Mouse (Mus musculus) forebrain, embryonic 14.5 days (tissue): Measurements from ENCODE around the gene Adamts16. TPM values are rescaled to one million over a fixed set of nuclear protein-coding genes. Genes with fewer than 3 reads are reported as not detected.

Experiments
- ATAC-seq: fragments of 200-750 bp; cut with Nextera tagmentation; 2 replicates; pipeline ENCODE4 v1.8.0; 2017; ENCODE audit warnings: mild to moderate bottlenecking, moderate library complexity
- DNase-seq: peaks from one replicate; pipeline ENCODE4 v3.0.0-alpha.2; 2015; ENCODE audit warnings: low spot score
- H3K27ac ChIP-seq: fragments of 300-500 bp; sonication (generic); 2 replicates; pipeline ENCODE4 v1.5.1; 2014; ENCODE audit warnings: low read depth, mild to moderate bottlenecking, control low read depth, low read length, moderate library complexity
- H3K27me3 ChIP-seq: fragments of 300-500 bp; sonication (generic); replicated peaks from 2 replicates; pipeline ENCODE4 v1.6.1; 2014; ENCODE audit warnings: low read length, control low read depth, mixed read lengths; ENCODE audit not compliant: control insufficient read depth, insufficient read depth
- H3K36me3 ChIP-seq: fragments of 300-500 bp; sonication (generic); 2 replicates; pipeline ENCODE4 v1.6.1; 2014; ENCODE audit warnings: low read length, control low read depth; ENCODE audit not compliant: control insufficient read depth, insufficient read depth
- H3K4me1 ChIP-seq: fragments of 300-500 bp; sonication (generic); 2 replicates; pipeline ENCODE4 v1.6.1; 2014; ENCODE audit warnings: antibody characterized with exemption, low read length, control low read depth; ENCODE audit not compliant: control insufficient read depth, insufficient read depth
- H3K4me2 ChIP-seq: fragments of 300-500 bp; sonication (generic); 2 replicates; pipeline ENCODE4 v1.6.1; 2014; ENCODE audit warnings: mild to moderate bottlenecking, control low read depth, low read length
- H3K4me3 ChIP-seq: fragments of 300-500 bp; sonication (generic); 2 replicates; pipeline ENCODE4 v1.5.1; 2014; ENCODE audit warnings: low read depth, low read length, control low read depth
- H3K9ac ChIP-seq: fragments of 300-500 bp; sonication (generic); 2 replicates; pipeline ENCODE4 v1.6.1; 2014; ENCODE audit warnings: mild to moderate bottlenecking, low read length, control low read depth, moderate library complexity
- H3K9me3 ChIP-seq: fragments of 300-500 bp; sonication (generic); replicated peaks from 2 replicates; pipeline ENCODE4 v1.6.1; 2016; ENCODE audit warnings: low read length, control low read depth, mixed read lengths; ENCODE audit not compliant: control insufficient read depth
- WGBS: fragments of 180-500 bp; shearing (Covaris S2); extraction: QIAGEN DNeasy Blood & Tissue Kit; methylation state at CpG from one replicate; pipeline ENCODE4 v1.1.7; 2014; 5-methylcytosine and 5-hydroxymethylcytosine counted together
- polyA plus RNA-seq: library from polyadenylated mRNA; unstranded; fragments of >200 nt; fragmentation: Nextera tagmentation; extraction: Ambion mirVana; gene quantifications from 2 replicates; pipeline ENCODE4 v1.2.1, GENCODE M21; 2014

Gene Adamts16
- polyA plus RNA-seq, 1 experiment from 2014 or later: 0.39 TPM

- DNase-seq (no peak), ATAC-seq (no peak)
- Histone ChIP-seq H3K9ac (no peak overlapping the region), H3K4me1 (no peaks in the 10 kb centered on the region), H3K4me3 (no peak overlapping the region), H3K9me3 (no peaks in the 10 kb centered on the region), H3K36me3 (no peaks in the 10 kb centered on the region), H3K27ac (no peak overlapping the region), H3K27me3 (no peaks in the 10 kb centered on the region), H3K4me2 (no peak overlapping the region)
- WGBS: 71% methylated on average over 4 of the region's 4 CpGs
Measured at GRCm38 (mm10) chr13:70698812-70699387, 142.7 kb downstream of the Adamts16 start.

GRCm38 (mm10) chr13:70689452-70689960 lies 152.1 kb downstream of the Adamts16 start:
- no peak overlapping the region for H3K4me3 ChIP-seq
- no peaks in the 10 kb centered on the region for H3K9me3 ChIP-seq
- WGBS: 27% methylated on average over 2 of the region's 2 CpGs
- no peaks in the 10 kb centered on the region for H3K4me1 ChIP-seq
- no peak overlapping the region for H3K9ac ChIP-seq
- H3K27me3 ChIP-seq: no peaks in the 10 kb centered on the region
- DNase-seq: no peak
- no peaks in the 10 kb centered on the region for H3K36me3 ChIP-seq
- no peak for ATAC-seq
- no peak overlapping the region for H3K27ac ChIP-seq
- no peak overlapping the region for H3K4me2 ChIP-seq

GRCm38 (mm10) chr13:70685825-70686224 lies 155.8 kb downstream of the Adamts16 start:
- no peak for ATAC-seq
- H3K27ac ChIP-seq: no peak overlapping the region
- no peak for DNase-seq
- no peaks in the 10 kb centered on the region for H3K9me3 ChIP-seq
- H3K9ac ChIP-seq: no peak overlapping the region
- 67% methylated on average over 5 of the region's 5 CpGs for WGBS
- no peaks in the 10 kb centered on the region for H3K27me3 ChIP-seq
- H3K4me2 ChIP-seq: no peak overlapping the region
- H3K4me1 ChIP-seq: no peaks in the 10 kb centered on the region
- H3K36me3 ChIP-seq: no peaks in the 10 kb centered on the region
- H3K4me3 ChIP-seq: no peak overlapping the region

- H3K9me3 ChIP-seq: no peaks in the 10 kb centered on the region
- H3K4me2 ChIP-seq: no peak overlapping the region
- no peak overlapping the region for H3K4me3 ChIP-seq
- H3K27ac ChIP-seq: no peak overlapping the region
- no peaks in the 10 kb centered on the region for H3K27me3 ChIP-seq
- H3K36me3 ChIP-seq: no peaks in the 10 kb centered on the region
- no peak overlapping the region for H3K9ac ChIP-seq
- 66% methylated on average over 7 of the region's 7 CpGs for WGBS
- DNase-seq (no peak), ATAC-seq (no peak)
- H3K4me1 ChIP-seq: no peaks in the 10 kb centered on the region
Measured at GRCm38 (mm10) chr13:70684976-70685609, 156.5 kb downstream of the Adamts16 start.

GRCm38 (mm10) chr13:70681411-70682183 lies 160.0 kb downstream of the Adamts16 start:
- Histone ChIP-seq H3K36me3 (no peaks in the 10 kb centered on the region), H3K4me3 (no peak overlapping the region), H3K9ac (no peak overlapping the region), H3K4me2 (no peak overlapping the region), H3K27me3 (no peaks in the 10 kb centered on the region), H3K9me3 (no peaks in the 10 kb centered on the region), H3K27ac (no peak overlapping the region), H3K4me1 (no peaks in the 10 kb centered on the region)
- DNase-seq (no peak), ATAC-seq (no peak)
- 88% methylated on average over 7 of the region's 7 CpGs for WGBS

GRCm38 (mm10) chr13:70680316-70680715 lies 161.3 kb downstream of the Adamts16 start:
- H3K9ac ChIP-seq: no peak overlapping the region
- no peak for DNase-seq
- 93% methylated on average over 3 of the region's 3 CpGs for WGBS
- no peak overlapping the region for H3K4me3 ChIP-seq
- H3K27ac ChIP-seq: no peak overlapping the region
- no peak overlapping the region for H3K4me2 ChIP-seq
- H3K36me3 ChIP-seq: no peaks in the 10 kb centered on the region
- ATAC-seq: no peak
- H3K27me3 ChIP-seq: no peaks in the 10 kb centered on the region
- no peaks in the 10 kb centered on the region for H3K9me3 ChIP-seq
- H3K4me1 ChIP-seq: no peaks in the 10 kb centered on the region

Other genes with a start within 250 kb of the Adamts16 start
- 36.8 and 39.8 TPM in 2 replicates for gene Ice1, start 204.2 kb downstream of the Adamts16 start, polyA plus RNA-seq